19 mouse cellular contexts compared by ENCODE assay signal in the genomic region with DNA sequence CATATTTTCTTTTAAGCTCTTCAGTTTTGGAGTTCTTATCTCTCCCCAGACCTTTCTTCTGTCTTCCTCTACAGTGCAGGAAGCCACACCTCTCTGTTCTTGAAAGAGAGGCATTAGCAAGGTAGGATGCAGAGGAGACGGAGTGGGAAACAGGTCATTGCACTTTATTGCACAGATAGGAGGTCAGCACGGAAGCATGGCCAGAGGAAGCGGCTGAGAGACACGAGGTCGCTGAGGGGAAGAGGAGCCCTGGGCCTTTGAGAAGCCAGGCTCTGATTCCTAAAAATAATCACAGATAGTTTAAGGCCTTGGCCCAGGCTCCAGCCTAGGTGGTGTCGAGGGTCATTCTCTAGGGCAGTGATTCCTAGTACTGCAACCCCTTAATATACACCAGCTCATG. TPM values are rescaled to one million over a fixed set of nuclear protein-coding genes. Genes with fewer than 3 reads are reported as not detected.
"Had no signal": no experiment of that assay in that cellular context is flagged by ENCODE, and none has a peak within 500 bp of the region (broad histone marks: within the 10 kb centered on the region; RNA-seq: fewer than 3 reads in every experiment).

No protein-coding gene starts in this region.

- H3K9ac ChIP-seq: limb, embryonic 15.5 days; liver, embryonic 12.5 days; lung, embryonic 14.5 days; midbrain, embryonic 13.5 days had no signal

- H3K4me2 ChIP-seq: limb, embryonic 15.5 days; liver, embryonic 12.5 days; midbrain, embryonic 13.5 days had no signal

- DNase-seq: kidney, adult 8-10 months; kidney, postnatal 36 days; layer of hippocampus, adult 9-11 months; layer of hippocampus, postnatal 36 days; lung, embryonic 14.5 days; lung, postnatal 10 days; lung, postnatal 4 days; right cerebral cortex, adult 18-20 months; right cerebral cortex, postnatal 25 days; thymus, adult 18-20 months; thymus, postnatal 14 days had no signal

- H3K36me3 ChIP-seq: limb, embryonic 15.5 days; liver, embryonic 12.5 days; midbrain, embryonic 13.5 days had no signal

- H3K9me3 ChIP-seq: limb, embryonic 15.5 days; liver, embryonic 12.5 days; midbrain, embryonic 13.5 days had no signal

- ATAC-seq: intestine, embryonic 16.5 days; liver, embryonic 12.5 days had no signal

- H3K4me1 ChIP-seq: liver, embryonic 12.5 days had no signal

- H3K4me3 ChIP-seq: limb, embryonic 15.5 days; liver, embryonic 12.5 days; midbrain, embryonic 13.5 days had no signal

- H3K27ac ChIP-seq: limb, embryonic 15.5 days; liver, embryonic 12.5 days; midbrain, embryonic 13.5 days had no signal

RNA-seq across cellular contexts. Expression of a gene that starts 22.5 kb away (rescaled TPM):
- polyA plus RNA-seq: intestine, embryonic 16.5 days; limb, embryonic 11.5 days; limb, embryonic 15.5 days; liver, embryonic 12.5 days; liver, embryonic 16.5 days; lung, embryonic 14.5 days; small intestine, adult 2 months had no signal

RNA-seq across cellular contexts. Expression of a gene that starts 36.9 kb away (rescaled TPM):
- polyA plus RNA-seq: intestine, embryonic 16.5 days; limb, embryonic 11.5 days; limb, embryonic 15.5 days; liver, embryonic 12.5 days; liver, embryonic 16.5 days; lung, embryonic 14.5 days; midbrain, embryonic 13.5 days; neural tube, embryonic 14.5 days; small intestine, adult 2 months had no signal
